Mouse (Mus musculus) small intestine, adult 2 months (tissue): ENCODE data around the gene Trpc3. TPM values are rescaled to one million over a fixed set of nuclear protein-coding genes. Genes with fewer than 3 reads are reported as not detected.
"Not testable (repeated sequence)": the region's sequence is repeated elsewhere in the genome, so short reads cannot be mapped to it uniquely, and the experiment has no call there.

Experiments
- H3K27ac ChIP-seq: fragments of 200-500 bp; 2 replicates; pipeline ENCODE4 v1.5.1; 2012; ENCODE audit warnings: low read depth, low read length, control low read depth, inconsistent platforms; ENCODE audit not compliant: insufficient read depth
- H3K27me3 ChIP-seq: fragments of 200-500 bp; 2 replicates; pipeline ENCODE4 v1.6.1; 2012; ENCODE audit warnings: mild to moderate bottlenecking, moderate library complexity, low read length, inconsistent platforms; ENCODE audit not compliant: control insufficient read depth, insufficient read depth
- H3K36me3 ChIP-seq: fragments of 200-500 bp; 2 replicates; pipeline ENCODE4 v1.6.1; 2012; ENCODE audit warnings: mild to moderate bottlenecking, low read length, control low read depth, inconsistent platforms; ENCODE audit not compliant: control insufficient read depth, insufficient read depth
- H3K4me1 ChIP-seq: fragments of 200-500 bp; 2 replicates; pipeline ENCODE4 v1.6.1; 2012; ENCODE audit warnings: low read length, inconsistent platforms, mixed read lengths; ENCODE audit not compliant: control insufficient read depth, insufficient read depth, insufficient read length
- H3K4me3 ChIP-seq: fragments of 200-500 bp; 2 replicates; pipeline ENCODE4 v1.5.1; 2012; ENCODE audit warnings: low read depth, mild to moderate bottlenecking, control low read depth, inconsistent platforms, low read length, moderate library complexity
- CTCF ChIP-seq: fragments of 200-500 bp; IDR thresholded peaks from 2 replicates; pipeline ENCODE4 v1.5.1; 2012; ENCODE audit warnings: low read depth, mild to moderate bottlenecking, control low read depth, inconsistent platforms, low read length, moderate library complexity, mixed read lengths; ENCODE audit not compliant: insufficient replicate concordance, insufficient read length; ENCODE audit errors: extremely low read depth
- POLR2A ChIP-seq: fragments of 200-500 bp; IDR thresholded peaks from 2 replicates; pipeline ENCODE4 v1.6.1; 2012; ENCODE audit warnings: low read depth, mild to moderate bottlenecking, control low read depth, inconsistent platforms, low read length, moderate library complexity
- WGBS: fragments of 180-500 bp; shearing (Covaris S2); methylation state at CpG from one replicate; pipeline ENCODE4 v1.1.7; 2018; 5-methylcytosine and 5-hydroxymethylcytosine counted together
- polyA plus RNA-seq: library from polyadenylated mRNA; depleted of rRNA; stranded (reverse); fragments of >200 nt; gene quantifications from 2 replicates; pipeline ENCODE4 v1.2.3, GENCODE M21; 2012; rRNA removed

The Trpc3 gene
- polyA plus RNA-seq, 1 experiment: 0.72 TPM

GRCm38 (mm10) chr3:36605894-36606783 lies 83.8 kb downstream of the Trpc3 start:
- TF ChIP-seq POLR2A: no peak
- no peak for TF ChIP-seq CTCF
- no peaks in the 10 kb centered on the region for H3K27me3 ChIP-seq
- H3K36me3 ChIP-seq: no peaks in the 10 kb centered on the region
- no peaks in the 10 kb centered on the region for H3K4me1 ChIP-seq
- no peak overlapping the region for H3K4me3 ChIP-seq
- H3K27ac ChIP-seq: no peak overlapping the region
- WGBS: 69% methylated on average over 7 of the region's 7 CpGs

- 86% methylated on average over 9 of the region's 9 CpGs for WGBS
- not testable (repeated sequence) for H3K36me3 ChIP-seq, H3K27me3 ChIP-seq, H3K27ac ChIP-seq, H3K4me3 ChIP-seq, H3K4me1 ChIP-seq
Measured at GRCm38 (mm10) chr3:36599773-36600172, 90.2 kb downstream of the Trpc3 start.

GRCm38 (mm10) chr3:36598811-36599210 lies 91.2 kb downstream of the Trpc3 start:
- TF ChIP-seq CTCF (no peak), POLR2A (no peak)
- Histone ChIP-seq H3K4me3 (no peak overlapping the region), H3K36me3 (no peaks in the 10 kb centered on the region), H3K27ac (no peak overlapping the region), H3K4me1 (no peaks in the 10 kb centered on the region; the same call in 1 of the 2 replicates), H3K27me3 (no peaks in the 10 kb centered on the region)
- WGBS: 21% methylated on average over 3 of the region's 3 CpGs

- Histone ChIP-seq H3K27ac (peak within 1 kb of the TSS; percentile 45), H3K4me3 (peak within 1 kb of the TSS; percentile 94), H3K4me1 (no peaks in the 10 kb centered on the region), H3K27me3 (no peaks in the 10 kb centered on the region), H3K36me3 (peaks cover 6% of the 10 kb centered on the region)
- TF ChIP-seq CTCF: peak; percentile 71
- TF ChIP-seq POLR2A: peak; percentile 74; the same call in 1 of the 2 replicates
- WGBS: under 1% methylated on average over 60 of the region's 60 CpGs
Measured at GRCm38 (mm10) chr3:36571827-36572378, 118.1 kb downstream of the Trpc3 start, which contains the start of gene Ccna2. Gene Ccna2, minus strand, starts transcription at chr3:36572150.

- under 1% methylated on average over 46 of the region's 46 CpGs for WGBS
- TF ChIP-seq POLR2A (no peak), CTCF (no peak)
- Histone ChIP-seq H3K4me3 (peak overlapping the region; percentile 94), H3K36me3 (peaks cover 11% of the 10 kb centered on the region), H3K4me1 (no peaks in the 10 kb centered on the region), H3K27me3 (no peaks in the 10 kb centered on the region), H3K27ac (no peak overlapping the region)
Measured at GRCm38 (mm10) chr3:36571361-36571826, 118.6 kb downstream of the Trpc3 start.

Other genes with a start within 250 kb of the Trpc3 start
- gene Anxa5, start 214.3 kb downstream of the Trpc3 start, polyA plus RNA-seq: 89.2 and 122 TPM in 2 replicates
- 0.29 and 0.41 TPM in 2 replicates for gene 1810062G17Rik, start 214.2 kb downstream of the Trpc3 start, polyA plus RNA-seq
- 0.09 TPM in 1 of 2 replicates, not detected in the other for gene Gm11549, start 168.4 kb downstream of the Trpc3 start, polyA plus RNA-seq
- 2.1 and 3.9 TPM in 2 replicates for gene Exosc9, start 137.6 kb downstream of the Trpc3 start, polyA plus RNA-seq
- gene Ccna2, start 118.0 kb downstream of the Trpc3 start, polyA plus RNA-seq: 23.9 and 52.2 TPM in 2 replicates
- gene Bbs7, start 76.7 kb downstream of the Trpc3 start, polyA plus RNA-seq: 0.18 and 0.24 TPM in 2 replicates
- 5.4 and 13.3 TPM in 2 replicates for gene 4932438A13Rik, start 172.9 kb upstream of the Trpc3 start, polyA plus RNA-seq